Mouse (Mus musculus) liver, adult 2 months (tissue): ENCODE results near the gene Ubash3b. TPM values are rescaled to one million over a fixed set of nuclear protein-coding genes. Genes with fewer than 3 reads are reported as not detected.

Experiments
- DNase-seq: peaks from one replicate; pipeline ENCODE4 v3.0.0-alpha.2; 2011; ENCODE audit warnings: low read depth, low spot score; ENCODE audit errors: extremely low read depth
- H3K27ac ChIP-seq: fragments of 200-500 bp; replicated peaks from 2 replicates; pipeline ENCODE4 v1.5.1; 2012; ENCODE audit warnings: low read depth, mild to moderate bottlenecking, control low read depth, inconsistent platforms, low read length; ENCODE audit not compliant: insufficient read depth
- H3K27me3 ChIP-seq: fragments of 200-500 bp; 2 replicates; pipeline ENCODE4 v1.6.1; 2012; ENCODE audit warnings: mild to moderate bottlenecking, moderate library complexity, low read length, inconsistent platforms; ENCODE audit not compliant: control insufficient read depth, insufficient read depth
- H3K36me3 ChIP-seq: fragments of 200-500 bp; 2 replicates; pipeline ENCODE4 v1.6.1; 2012; ENCODE audit warnings: low read length, inconsistent platforms; ENCODE audit not compliant: control insufficient read depth, insufficient read depth
- H3K4me1 ChIP-seq: fragments of 200-500 bp; 2 replicates; pipeline ENCODE4 v1.6.1; 2011; ENCODE audit warnings: low read length; ENCODE audit not compliant: control insufficient read depth, insufficient read depth
- H3K4me3 ChIP-seq: fragments of 200-500 bp; 2 replicates; pipeline ENCODE4 v1.5.1; 2011; ENCODE audit warnings: low read depth, mild to moderate bottlenecking, control low read depth, low read length, moderate library complexity; ENCODE audit not compliant: insufficient read depth
- H3K79me2 ChIP-seq: fragments of 200-500 bp; 2 replicates; pipeline ENCODE4 v1.6.1; 2012; ENCODE audit warnings: inconsistent platforms, mild to moderate bottlenecking, low read length, moderate library complexity; ENCODE audit not compliant: control insufficient read depth, insufficient read depth
- H3K9ac ChIP-seq: fragments of 200-500 bp; 2 replicates; pipeline ENCODE4 v1.6.1; 2012; ENCODE audit warnings: low read depth, mild to moderate bottlenecking, control low read depth, inconsistent platforms, low read length
- CTCF ChIP-seq: fragments of 200-500 bp; IDR thresholded peaks from 2 replicates; pipeline ENCODE4 v1.5.1; 2011; ENCODE audit warnings: low read depth, low read length, control low read depth
- POLR2A ChIP-seq: fragments of 200-500 bp; IDR thresholded peaks from 2 replicates; pipeline ENCODE4 v1.6.1; 2011; ENCODE audit warnings: low read length, control low read depth; ENCODE audit not compliant: insufficient read depth; ENCODE audit errors: extremely low read depth
- WGBS: fragments of 180-500 bp; shearing (Covaris S2); methylation state at CpG from one replicate; pipeline ENCODE4 v1.1.7; 2018; 5-methylcytosine and 5-hydroxymethylcytosine counted together
- polyA plus RNA-seq: library from polyadenylated mRNA; depleted of rRNA; stranded (reverse); fragments of >200 nt; gene quantifications from 2 replicates; pipeline ENCODE4 v1.2.3, GENCODE M21; 2012
- total RNA-seq: library from RNA; depleted of rRNA; stranded (reverse); fragments of >200 nt; gene quantifications from 2 replicates; pipeline ENCODE4 v1.2.3, GENCODE M21; 2014

The Ubash3b gene
- total and polyA plus RNA-seq, 2 experiments, result 0.65 to 0.76 TPM

- TF ChIP-seq POLR2A (no peak), CTCF (no peak)
- Histone ChIP-seq H3K36me3 (no peaks in the 10 kb centered on the region), H3K27me3 (no peaks in the 10 kb centered on the region), H3K79me2 (no peaks in the 10 kb centered on the region), H3K9ac (no peak overlapping the region), H3K4me1 (peaks cover 7% of the 10 kb centered on the region; the same call in 1 of the 2 replicates), H3K27ac (peak overlapping the region; percentile 5; the same call in 1 of the 2 replicates), H3K4me3 (no peak overlapping the region)
- WGBS, result 89% methylated on average over 12 of the region's 12 CpGs
- no peak for DNase-seq
Measured at GRCm38 (mm10) chr9:41091993-41092392, 69.5 kb downstream of the Ubash3b start.

GRCm38 (mm10) chr9:41091187-41091586 lies 70.3 kb downstream of the Ubash3b start:
- Histone ChIP-seq H3K9ac (no peak overlapping the region), H3K79me2 (no peaks in the 10 kb centered on the region), H3K4me1 (peaks cover 7% of the 10 kb centered on the region; the same call in 1 of the 2 replicates), H3K27me3 (no peaks in the 10 kb centered on the region), H3K4me3 (no peak overlapping the region), H3K36me3 (no peaks in the 10 kb centered on the region), H3K27ac (peak overlapping the region; percentile 34; the same call in 1 of the 2 replicates)
- TF ChIP-seq POLR2A (no peak), CTCF (no peak)
- 33% methylated on average over 7 of the region's 7 CpGs for WGBS
- DNase-seq, result no peak

GRCm38 (mm10) chr9:41087831-41088383 lies 73.6 kb downstream of the Ubash3b start:
- no peaks in the 10 kb centered on the region for H3K36me3 ChIP-seq
- no peak for DNase-seq
- no peak for TF ChIP-seq CTCF
- TF ChIP-seq POLR2A, result no peak
- H3K9ac ChIP-seq, result no peak overlapping the region
- no peaks in the 10 kb centered on the region for H3K79me2 ChIP-seq
- no peak overlapping the region for H3K4me3 ChIP-seq
- H3K4me1 ChIP-seq, result peaks cover 9% of the 10 kb centered on the region; the same call in 1 of the 2 replicates
- 67% methylated on average over 9 of the region's 9 CpGs for WGBS
- H3K27ac ChIP-seq, result no peak overlapping the region
- H3K27me3 ChIP-seq, result no peaks in the 10 kb centered on the region

- WGBS, result 44% methylated on average over 11 of the region's 11 CpGs
- no peaks in the 10 kb centered on the region for H3K79me2 ChIP-seq
- H3K4me1 ChIP-seq, result peaks cover 3% of the 10 kb centered on the region; the same call in 1 of the 2 replicates
Measured at GRCm38 (mm10) chr9:41084191-41084901, 77.2 kb downstream of the Ubash3b start.

GRCm38 (mm10) chr9:41083386-41084055 lies 78.0 kb downstream of the Ubash3b start:
- H3K27ac ChIP-seq, result no peak overlapping the region
- H3K4me3 ChIP-seq, result no peak overlapping the region
- WGBS, result 74% methylated on average over 6 of the region's 6 CpGs
- H3K27me3 ChIP-seq, result no peaks in the 10 kb centered on the region
- no peak for DNase-seq
- no peak overlapping the region for H3K9ac ChIP-seq
- H3K79me2 ChIP-seq, result no peaks in the 10 kb centered on the region
- H3K36me3 ChIP-seq, result no peaks in the 10 kb centered on the region
- H3K4me1 ChIP-seq, result peaks cover 3% of the 10 kb centered on the region; the same call in 1 of the 2 replicates
- TF ChIP-seq CTCF (no peak), POLR2A (no peak)

More at GRCm38 (mm10) chr9:41084191-41084901, 77.2 kb downstream of the Ubash3b start:
- no peaks in the 10 kb centered on the region for H3K36me3 ChIP-seq
- H3K27ac ChIP-seq, result 0 out of 2 replicates have a peak overlapping the region, but pooled peaks have one; percentile 3
- TF ChIP-seq CTCF, result no peak
- no peak for TF ChIP-seq POLR2A
- DNase-seq, result no peak
- no peak overlapping the region for H3K9ac ChIP-seq
- H3K4me3 ChIP-seq, result no peak overlapping the region
- no peaks in the 10 kb centered on the region for H3K27me3 ChIP-seq
